Mouse (Mus musculus) myocyte (in vitro differentiated cells): ENCODE results near the gene Tnks1bp1. TPM values are rescaled to one million over a fixed set of nuclear protein-coding genes. Genes with fewer than 3 reads are reported as not detected.

Experiments used
- H3K27me3 ChIP-seq: one replicate; pipeline ENCODE4 v1.6.1; 2011; ENCODE audit not compliant: control insufficient read depth, insufficient read depth, insufficient read length
- H3K36me3 ChIP-seq: one replicate; pipeline ENCODE4 v1.6.1; 2011; ENCODE audit not compliant: control insufficient read depth, insufficient read depth
- H3K4me2 ChIP-seq: one replicate; pipeline ENCODE4 v1.6.1; 2011; ENCODE audit warnings: low read depth, control low read depth
- H3K4me3 ChIP-seq: one replicate; pipeline ENCODE4 v1.5.1; 2011; ENCODE audit warnings: mild to moderate bottlenecking, control low read depth, moderate library complexity
- H3K79me2 ChIP-seq: one replicate; pipeline ENCODE4 v1.6.1; 2011; ENCODE audit not compliant: control insufficient read depth, insufficient read depth
- H3ac ChIP-seq: one replicate; pipeline ENCODE4 v1.6.1; 2011; ENCODE audit not compliant: control insufficient read depth, insufficient read length
- CEBPB ChIP-seq: IDR thresholded peaks from 2 replicates; pipeline ENCODE4 v1.6.1; 2011; ENCODE audit warnings: mild to moderate bottlenecking, moderate library complexity; ENCODE audit not compliant: poor library complexity, insufficient read depth, severe bottlenecking
- E2F4 ChIP-seq: IDR thresholded peaks from one replicate; pipeline ENCODE4 v1.6.1; 2011; ENCODE audit warnings: mild to moderate bottlenecking, control low read depth, moderate library complexity; ENCODE audit not compliant: insufficient read depth
- MAX ChIP-seq: IDR thresholded peaks from one replicate; pipeline ENCODE4 v1.6.1; 2011; ENCODE audit warnings: low read depth, mild to moderate bottlenecking, control low read depth
- MYOD1 ChIP-seq, 3 experiments: IDR thresholded peaks; one replicate each; pipeline ENCODE4 v1.6.1; 2011; ENCODE audit warnings: control low read depth in 2 of 3, low read depth in 2 of 3, mild to moderate bottlenecking in 2 of 3, moderate library complexity in 1 of 3; ENCODE audit not compliant: insufficient read length in 2 of 3, control insufficient read depth in 1 of 3
- MYOG ChIP-seq, 3 experiments: IDR thresholded peaks; one replicate each; pipeline ENCODE4 v1.6.1; 2011; ENCODE audit warnings: control low read depth in 2 of 3, low read depth in 2 of 3, mild to moderate bottlenecking in 2 of 3; ENCODE audit not compliant: insufficient read length in 2 of 3, control insufficient read depth in 1 of 3, insufficient read depth in 1 of 3
- POLR2A ChIP-seq: IDR thresholded peaks from one replicate; pipeline ENCODE4 v1.6.1; 2011; ENCODE audit warnings: low read depth, mild to moderate bottlenecking, control low read depth, moderate library complexity; ENCODE audit not compliant: insufficient read length
- POLR2AphosphoS2 ChIP-seq: IDR thresholded peaks from one replicate; pipeline ENCODE4 v1.6.1; 2011; ENCODE audit warnings: low read depth, control low read depth; ENCODE audit not compliant: insufficient read length
- REST ChIP-seq: IDR thresholded peaks from one replicate; pipeline ENCODE4 v1.6.1; 2011; ENCODE audit warnings: mild to moderate bottlenecking, control low read depth, moderate library complexity; ENCODE audit not compliant: insufficient read depth, insufficient read length
- SRF ChIP-seq: IDR thresholded peaks from one replicate; pipeline ENCODE4 v1.6.1; 2011; ENCODE audit warnings: low read depth; ENCODE audit not compliant: control insufficient read depth, insufficient read length
- TCF12 ChIP-seq: IDR thresholded peaks from one replicate; pipeline ENCODE4 v1.6.1; 2011; ENCODE audit warnings: mild to moderate bottlenecking, control low read depth; ENCODE audit not compliant: poor library complexity, insufficient read depth, severe bottlenecking
- TCF3 ChIP-seq: IDR thresholded peaks from one replicate; pipeline ENCODE4 v1.6.1; 2011; ENCODE audit warnings: low read depth, control low read depth; ENCODE audit not compliant: insufficient read length
- USF1 ChIP-seq: IDR thresholded peaks from one replicate; pipeline ENCODE4 v1.6.1; 2011; ENCODE audit warnings: low read depth, mild to moderate bottlenecking, control low read depth, moderate library complexity
- polyA plus RNA-seq: library from polyadenylated mRNA; unstranded; fragments of >200 nt; fragmentation: generic; extraction: Trizol; gene quantifications from one replicate; pipeline ENCODE4 v1.2.1, GENCODE M21; 2012; ENCODE audit warnings: missing spikeins

Tnks1bp1 gene
- polyA plus RNA-seq, 1 experiment, result 84.0 TPM

- Histone ChIP-seq H3ac (peak overlapping the region; percentile 20), H3K4me2 (peak overlapping the region; percentile 89), H3K79me2 (peaks cover 55% of the 10 kb centered on the region), H3K4me3 (peak overlapping the region; percentile 77), H3K27me3 (no peaks in the 10 kb centered on the region), H3K36me3 (peaks cover 39% of the 10 kb centered on the region)
- TF ChIP-seq POLR2A (peak; percentile 16), USF1 (no peak)
Observed at GRCm38 (mm10) chr2:85050746-85051145, 2.9 kb downstream of the Tnks1bp1 start.

DNA sequence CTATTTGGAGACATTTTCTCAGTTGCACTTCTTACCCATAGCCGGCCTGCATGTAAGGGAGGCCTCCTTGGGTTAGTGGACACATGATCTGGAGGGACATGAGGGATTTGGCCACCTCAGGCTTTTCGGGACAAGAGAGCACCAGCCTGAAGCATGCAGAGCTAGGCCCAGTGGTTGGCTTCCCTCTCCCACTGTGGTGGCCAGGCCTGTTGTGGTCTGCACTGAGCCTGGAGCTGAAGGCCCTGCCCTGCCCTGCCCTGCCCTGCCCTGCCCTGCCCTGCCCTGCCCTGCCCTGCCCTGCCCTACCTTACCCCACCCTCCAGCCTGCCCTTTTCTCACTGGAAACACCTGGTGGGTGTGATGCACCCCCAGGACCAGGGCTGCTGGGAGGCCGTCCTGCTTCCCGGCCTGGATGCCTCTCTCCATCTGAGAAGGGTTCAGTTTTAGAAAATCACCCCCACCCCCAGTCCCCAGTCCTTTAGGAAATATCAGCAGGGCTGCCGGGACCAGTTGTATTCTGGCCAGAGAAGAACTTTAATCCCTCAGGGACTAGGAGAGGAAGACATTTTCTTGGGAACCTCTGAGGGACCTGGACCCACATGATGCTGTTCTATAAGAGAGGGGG is 5.5 kb downstream of the Tnks1bp1 start:
- no peak overlapping the region for H3K4me3 ChIP-seq
- peak overlapping the region; percentile 89 for H3K4me2 ChIP-seq
- peaks cover 43% of the 10 kb centered on the region for H3K36me3 ChIP-seq
- TF ChIP-seq TCF12 (no peak), REST (no peak), E2F4 (no peak), MYOG (IDR thresholded peaks at IDR 0.05; ENCODE audit: control insufficient read depth in 1 of 3, insufficient read depth in 1 of 3, insufficient read length in 2 of 3, low read depth in 2 of 3) (peak in 1 of 3 experiments; percentile 52), POLR2A (peak; percentile 29), TCF3 (no peak), POLR2AphosphoS2 (peak; percentile 33), MYOD1 (IDR thresholded peaks at IDR 0.05; ENCODE audit: control insufficient read depth in 1 of 3, insufficient read length in 2 of 3, low read depth in 2 of 3) (peak in 1 of 3 experiments; percentile 9), USF1 (no peak), SRF (no peak), CEBPB (no peak), MAX (no peak)
- H3K27me3 ChIP-seq, result no peaks in the 10 kb centered on the region
- H3K79me2 ChIP-seq, result peaks cover 55% of the 10 kb centered on the region
- H3ac ChIP-seq, result no peak overlapping the region

GRCm38 (mm10) chr2:85056711-85057110 is 8.9 kb downstream of the Tnks1bp1 start:
- no peak overlapping the region for H3ac ChIP-seq
- peaks cover 54% of the 10 kb centered on the region for H3K36me3 ChIP-seq
- no peak overlapping the region for H3K4me2 ChIP-seq
- TF ChIP-seq TCF12, result no peak
- no peak for TF ChIP-seq E2F4
- no peak for TF ChIP-seq SRF
- TF ChIP-seq MYOD1 (IDR thresholded peaks at IDR 0.05; ENCODE audit: control insufficient read depth in 1 of 3, insufficient read length in 2 of 3, low read depth in 2 of 3), result no peak
- no peak for TF ChIP-seq MYOG (IDR thresholded peaks at IDR 0.05; ENCODE audit: control insufficient read depth in 1 of 3, insufficient read depth in 1 of 3, insufficient read length in 2 of 3, low read depth in 2 of 3)
- no peak for TF ChIP-seq TCF3
- TF ChIP-seq CEBPB, result no peak
- TF ChIP-seq POLR2A, result no peak
- TF ChIP-seq USF1, result no peak
- TF ChIP-seq MAX, result no peak
- no peak for TF ChIP-seq POLR2AphosphoS2
- peaks cover 38% of the 10 kb centered on the region for H3K79me2 ChIP-seq
- H3K4me3 ChIP-seq, result no peak overlapping the region
- no peaks in the 10 kb centered on the region for H3K27me3 ChIP-seq

DNA sequence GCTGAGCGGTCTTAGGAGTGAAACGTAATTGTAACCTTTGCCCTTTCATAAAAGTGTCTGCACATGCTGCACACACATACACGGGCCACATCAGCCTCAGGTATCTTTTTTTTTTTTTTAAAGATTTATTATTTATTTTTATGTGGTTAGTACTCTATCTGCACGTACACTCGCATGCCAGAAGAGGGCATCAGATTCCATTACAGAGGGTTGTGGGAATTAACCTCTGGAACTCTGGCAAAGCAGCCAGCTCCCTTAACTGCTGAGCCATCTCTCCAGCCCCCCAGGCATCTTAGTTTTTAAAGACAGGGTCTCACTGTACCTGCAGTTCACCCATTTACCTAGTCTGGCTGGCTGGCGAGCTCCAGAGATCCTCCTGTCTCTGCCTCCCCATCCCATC is 11.9 kb downstream of the Tnks1bp1 start:
- peak overlapping the region; percentile 28 for H3K4me3 ChIP-seq
- H3K36me3 ChIP-seq, result peaks cover 61% of the 10 kb centered on the region
- TF ChIP-seq MYOG (IDR thresholded peaks at IDR 0.05; ENCODE audit: control insufficient read depth in 1 of 3, insufficient read depth in 1 of 3, insufficient read length in 2 of 3, low read depth in 2 of 3) (no peak), MAX (no peak), CEBPB (no peak), USF1 (no peak), REST (no peak), SRF (no peak), POLR2A (no peak), POLR2AphosphoS2 (no peak), TCF3 (no peak), MYOD1 (IDR thresholded peaks at IDR 0.05; ENCODE audit: control insufficient read depth in 1 of 3, insufficient read length in 2 of 3, low read depth in 2 of 3) (no peak), E2F4 (no peak), TCF12 (no peak)
- H3K79me2 ChIP-seq, result peaks cover 37% of the 10 kb centered on the region
- no peaks in the 10 kb centered on the region for H3K27me3 ChIP-seq
- H3K4me2 ChIP-seq, result peak overlapping the region; percentile 85
- H3ac ChIP-seq, result no peak overlapping the region

GRCm38 (mm10) chr2:85060591-85061060 is 12.8 kb downstream of the Tnks1bp1 start:
- Histone ChIP-seq H3K4me3 (peak overlapping the region; percentile 28), H3K27me3 (no peaks in the 10 kb centered on the region), H3K79me2 (peaks cover 40% of the 10 kb centered on the region), H3K4me2 (peak overlapping the region; percentile 85), H3ac (peak overlapping the region; percentile 35), H3K36me3 (peaks cover 61% of the 10 kb centered on the region)
- TF ChIP-seq MYOG (IDR thresholded peaks at IDR 0.05; ENCODE audit: control insufficient read depth in 1 of 3, insufficient read depth in 1 of 3, insufficient read length in 2 of 3, low read depth in 2 of 3), result no peak
- TF ChIP-seq SRF, result no peak
- TF ChIP-seq TCF12, result no peak
- TF ChIP-seq POLR2AphosphoS2, result peak; percentile 84
- TF ChIP-seq E2F4, result no peak
- no peak for TF ChIP-seq TCF3
- TF ChIP-seq REST, result no peak
- TF ChIP-seq USF1, result no peak
- no peak for TF ChIP-seq MYOD1 (IDR thresholded peaks at IDR 0.05; ENCODE audit: control insufficient read depth in 1 of 3, insufficient read length in 2 of 3, low read depth in 2 of 3)
- TF ChIP-seq MAX, result no peak
- TF ChIP-seq CEBPB, result no peak
- TF ChIP-seq POLR2A, result peak; percentile 51
